Mouse (Mus musculus) stomach, postnatal 0 days (tissue): ENCODE data around the gene Adprhl1.

ENCODE experiments used
- CTCF ChIP-seq: IDR thresholded peaks from 2 replicates; pipeline ENCODE4 v1.5.1; 2016; ENCODE audit warnings: antibody characterized with exemption, low read depth, mild to moderate bottlenecking, moderate library complexity
- EP300 ChIP-seq: optimal IDR thresholded peaks from 2 replicates; pipeline ENCODE3; 2016; ENCODE audit warnings: antibody characterized with exemption

DNA sequence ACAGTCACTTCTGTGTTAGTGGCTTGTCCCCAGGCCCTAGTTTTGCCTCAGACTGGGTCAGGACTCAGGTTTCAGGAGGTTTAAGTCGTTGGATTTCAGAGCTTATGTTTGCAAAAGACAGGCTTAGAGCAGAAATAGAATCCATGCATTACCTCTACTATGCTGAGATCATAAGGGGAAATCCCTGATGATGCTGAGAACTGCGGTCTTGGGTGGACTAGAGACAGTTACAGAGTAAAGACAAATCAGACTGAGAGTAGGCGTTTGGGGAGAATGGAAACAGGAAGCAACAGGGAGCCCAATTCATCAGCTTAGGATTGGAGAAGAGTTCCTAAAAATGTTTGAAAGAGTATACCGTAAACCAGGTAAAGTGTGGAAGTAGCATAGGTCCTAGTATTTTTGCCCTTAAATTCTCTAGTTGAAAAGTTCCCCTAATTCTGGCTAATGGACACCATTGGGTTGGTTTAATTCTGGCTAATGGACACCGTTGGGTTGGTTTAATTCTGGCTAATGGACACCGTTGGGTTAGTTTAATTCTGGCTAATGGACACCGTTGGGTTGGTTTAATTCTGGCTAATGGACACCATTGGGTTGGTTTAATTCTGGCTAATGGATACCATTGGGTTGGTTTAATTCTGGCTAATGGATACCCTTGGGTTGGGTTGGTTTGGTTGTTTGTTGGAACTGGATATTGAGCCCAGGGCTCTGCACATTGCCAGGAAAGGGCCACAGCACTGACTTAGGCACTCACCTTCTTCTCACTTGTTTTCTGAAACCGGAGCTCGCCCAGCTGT is 39.9 kb upstream of the Adprhl1 start:
- TF ChIP-seq EP300 (no peak), CTCF (no peak)
